Mouse (Mus musculus) monocyte, adult 59 days (primary cell): ENCODE data around the gene Rhox2a. TPM values are rescaled to one million over a fixed set of nuclear protein-coding genes. Genes with fewer than 3 reads are reported as not detected.

Experiments used
- total RNA-seq, 2 experiments: library from RNA; stranded (reverse); gene quantifications; one replicate each; pipeline ENCODE4 v1.2.4; 2023

Rhox2a gene
- total RNA-seq: not detected

GRCm38 (mm10) chrX:37244676-37245075 lies at the start of gene Rhox2a:
Gene Rhox2a (plus strand): TSS chrX:37244976.

DNA sequence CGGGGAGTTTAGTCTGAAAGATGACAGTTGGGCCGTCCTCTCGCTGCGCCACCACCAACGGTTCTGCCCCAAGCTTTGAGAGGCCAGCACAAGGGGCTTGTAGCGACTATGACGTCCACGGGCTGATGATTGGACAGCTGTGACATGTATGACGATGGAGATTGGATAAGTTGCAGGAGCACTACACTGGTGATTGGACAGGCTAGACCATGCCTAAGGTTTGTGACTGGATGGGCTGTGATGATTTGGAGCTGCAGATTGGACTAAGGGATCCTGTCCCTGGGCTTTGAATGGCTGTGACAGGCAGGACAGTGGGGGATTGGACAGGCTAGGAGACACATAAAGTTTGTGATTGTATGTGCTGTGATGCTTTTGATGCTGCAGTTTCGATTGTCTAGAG lies 33.8 kb upstream of the Rhox2a start, which contains the start of gene Gm9:
Gm9 (minus strand) TSS at position 101 of the 400 bp plus-strand sequence.

DNA sequence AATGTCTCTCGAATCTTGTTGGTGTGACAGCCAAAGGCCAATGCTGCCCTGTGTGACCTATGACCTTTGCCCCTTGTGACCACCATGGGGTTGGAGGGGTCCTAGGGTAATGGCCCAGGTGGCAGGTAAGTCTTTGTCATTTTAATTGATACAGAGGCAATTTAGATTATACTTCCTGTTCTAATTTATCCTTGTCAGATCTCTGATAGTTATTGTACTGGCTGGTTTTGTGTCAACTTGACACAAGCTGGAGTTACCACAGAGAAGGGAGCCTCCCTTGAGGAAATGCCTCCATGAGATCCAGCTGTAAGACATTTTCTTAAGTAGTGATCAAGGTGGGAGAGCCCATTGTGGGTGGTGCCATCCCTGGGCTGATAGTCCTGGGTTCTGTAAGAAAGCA lies 22.6 kb upstream of the Rhox2a start, which contains the start of gene Rhox1:
Rhox1 (minus strand) TSS at position 101 of the 400 bp plus-strand sequence.

GRCm38 (mm10) chrX:37249619-37250018 lies 4.8 kb downstream of the Rhox2a start, which contains the start of gene Rhox3a:
Gene Rhox3a (plus strand): TSS chrX:37249919.

GRCm38 (mm10) chrX:37265038-37265437 lies 20.3 kb downstream of the Rhox2a start, which contains the start of gene Rhox4a:
Gene Rhox4a (plus strand): TSS chrX:37265338.

Other genes starting within 250 kb of the Rhox2a start
- gene Sowahd, start 196.1 kb upstream of the Rhox2a start, total RNA-seq: under 1 TPM in 1 of 2 experiments, not detected in 1; 0.31 TPM
- 100 to 1,000 TPM; 688 to 744 TPM for gene Rpl39, start 159.6 kb upstream of the Rhox2a start, total RNA-seq
- 10 to 100 TPM; 13.9 to 15.1 TPM for gene Upf3b, start 134.7 kb upstream of the Rhox2a start, total RNA-seq
- 10 to 100 TPM; 11.4 to 14.1 TPM for gene Nkap, start 118.2 kb upstream of the Rhox2a start, total RNA-seq
- gene Akap14, start 76.1 kb upstream of the Rhox2a start, total RNA-seq: not detected
- gene Ndufa1, start 53.8 kb upstream of the Rhox2a start, total RNA-seq: 100 to 1,000 TPM; 116 to 126 TPM
- 1 to 10 TPM; 1.0 to 2.6 TPM for gene Rnf113a1, start 53.7 kb upstream of the Rhox2a start, total RNA-seq
- not detected for gene Gm9, start 33.9 kb upstream of the Rhox2a start, total RNA-seq
- not detected for gene Rhox1, start 22.7 kb upstream of the Rhox2a start, total RNA-seq
- gene Rhox3a, start 4.9 kb downstream of the Rhox2a start, total RNA-seq: not detected
- gene Rhox4a, start 20.4 kb downstream of the Rhox2a start, total RNA-seq: not detected
- not detected for gene Rhox3a2, start 135.1 kb downstream of the Rhox2a start, total RNA-seq
- gene Rhox4a2, start 145.9 kb downstream of the Rhox2a start, total RNA-seq: not detected
- not detected for gene Rhox2b, start 167.1 kb downstream of the Rhox2a start, total RNA-seq
- gene Rhox4b, start 187.5 kb downstream of the Rhox2a start, total RNA-seq: not detected
- not detected for gene Rhox2c, start 208.7 kb downstream of the Rhox2a start, total RNA-seq
- gene Rhox3c, start 213.6 kb downstream of the Rhox2a start, total RNA-seq: not detected
- gene Rhox4c, start 235.4 kb downstream of the Rhox2a start, total RNA-seq: not detected
- not detected for gene Rhox2d, start 248.5 kb downstream of the Rhox2a start, total RNA-seq